Mouse (Mus musculus): ENCODE results near the gene Ilf3.

GRCm38 (mm10) chr9:21397170-21397569 lies 29.5 kb downstream of the Ilf3 start:
- TF ChIP-seq CTCF (IDR thresholded peaks at IDR 0.05; ENCODE audit: control insufficient read depth, insufficient read depth, low read length) (no peak), POLR2A (IDR thresholded peaks at IDR 0.05; ENCODE audit: borderline replicate concordance, control insufficient read depth, low read depth, low read length) (no peak)
